9 mouse cellular contexts compared by ENCODE assay signal in genomic region chr1:52955102-52955501, GRCm38 (mm10).
DNase-seq lines count a peak whose midpoint lies in the region; ATAC-seq and TF ChIP-seq lines count a peak whose summit lies in the region.
"Had no signal": no experiment of that assay in that cellular context is flagged by ENCODE, and none has a peak within 500 bp of the region (broad histone marks: within the 10 kb centered on the region; RNA-seq: fewer than 3 reads in every experiment).

No protein-coding gene starts in this region.

- 49% methylated on average over 6 of the region's 6 CpGs for WGBS in cerebellum, adult 2 months

- no peak for TF ChIP-seq POLR2A in cerebellum, adult 2 months (IDR thresholded peaks at IDR 0.05; ENCODE audit: borderline replicate concordance, insufficient read depth, low read length)

- H3K4me3 ChIP-seq in cerebellum, adult 2 months (replicated peaks; ENCODE audit: insufficient read depth, low read depth, low read length) = no peak overlapping the region
- H3K4me3 ChIP-seq: limb, embryonic 12.5 days had no signal

- H3K27ac ChIP-seq in cerebellum, adult 2 months (ENCODE audit: insufficient read depth, low read length) = no peak overlapping the region
- H3K27ac ChIP-seq: limb, embryonic 12.5 days had no signal

- no peaks in the 10 kb centered on the region for H3K27me3 ChIP-seq in cerebellum, adult 2 months (ENCODE audit: control insufficient read depth, insufficient read depth, low read length)

- peak; percentile 41 for DNase-seq in gastrocnemius, postnatal 10 days
- DNase-seq in gastrocnemius, postnatal 25 days = no peak
- DNase-seq in spleen, adult 18-20 months = peak; percentile 8 to 62
- no peak for DNase-seq in spleen, adult 12 weeks (ENCODE audit: low spot score)
- peak; percentile 51 to 52 for DNase-seq in cerebellum, adult 2 months
- peak; percentile 51 for DNase-seq in kidney, postnatal 14 days
- DNase-seq in urinary bladder, postnatal 36 days (ENCODE audit: low spot score in 2 of 2) = peak; percentile 28 to 50

- H3K4me1 ChIP-seq in cerebellum, adult 2 months (ENCODE audit: control insufficient read depth, insufficient read depth, low read length) = no peaks in the 10 kb centered on the region

- TF ChIP-seq CTCF in cerebellum, adult 2 months (IDR thresholded peaks at IDR 0.05; ENCODE audit: borderline replicate concordance, insufficient read depth, low read depth, low read length) = peak; percentile 43; the same call in 1 of the 2 replicates

- peak; percentile 45 for ATAC-seq in megakaryocyte progenitor cell, adult 5-6 weeks (replicated peaks; ENCODE audit: poor library complexity)

Comparison
In these comparisons a context has a peak if more than half of its experiments do, and no peak if none do; other contexts are left out.
1. DNase-seq: peak in gastrocnemius, postnatal 10 days (single experiment), spleen, adult 18-20 months (2 of 2), cerebellum, adult 2 months (2 of 2), kidney, postnatal 14 days (single experiment) and urinary bladder, postnatal 36 days (2 of 2); none in gastrocnemius, postnatal 25 days (single experiment) and spleen, adult 12 weeks (single experiment).